Mouse (Mus musculus): ENCODE measurements around the gene Ap2a2.
"Not testable (repeated sequence)": the region's sequence is repeated elsewhere in the genome, so short reads cannot be mapped to it uniquely, and the experiment has no call there.

DNA sequence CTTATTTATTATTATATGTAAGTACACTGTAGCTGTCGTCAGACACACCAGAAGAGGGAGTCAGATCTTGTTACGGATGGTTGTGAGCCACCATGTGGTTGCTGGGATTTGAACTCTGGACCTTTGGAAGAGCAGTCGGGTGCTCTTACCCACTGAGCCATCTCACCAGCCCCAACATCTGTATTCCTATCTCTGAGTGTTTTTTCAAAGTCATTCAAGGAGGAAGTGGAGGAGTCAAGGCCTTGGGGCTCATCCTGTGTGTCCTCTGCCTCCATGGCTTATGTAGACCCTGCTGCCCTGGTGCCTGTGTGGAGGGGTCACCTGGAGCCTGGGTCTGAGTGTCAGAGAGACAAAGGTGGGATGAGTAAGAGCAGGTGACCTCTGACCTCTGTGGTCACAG, 107.1 kb downstream of the Ap2a2 start:
- not testable (repeated sequence) for TF ChIP-seq EP300 (IDR thresholded peaks at IDR 0.05; ENCODE audit: insufficient read depth, low read depth, low read length); CTCF (IDR thresholded peaks at IDR 0.05; ENCODE audit: low read depth, low read length)

Measured in ES-Bruce4 (cell line).